Mouse (Mus musculus) spleen, embryonic (tissue): ENCODE results near the gene Lrmda.

Source experiments
- CTCF ChIA-PET: fragments of 350-600 bp; sonication (Branson Sonifier 250); formaldehyde crosslinking; loops from one replicate; lab custom pipeline; 2022; lab: Charles Lee

The Lrmda gene

GRCm38 (mm10) chr14:22509747-22510530, 490.4 kb downstream of the Lrmda start:
- CTCF ChIA-PET = no interaction called here

- CTCF ChIA-PET = no interaction called here
These were observed 490.9 kb downstream of the Lrmda start for GRCm38 (mm10) chr14:22510531-22510785.

GRCm38 (mm10) chr14:22514362-22515084, 495.0 kb downstream of the Lrmda start:
- CTCF ChIA-PET = no interaction called here

- CTCF ChIA-PET = no interaction called here
These were observed 511.2 kb downstream of the Lrmda start for GRCm38 (mm10) chr14:22530706-22531105.

GRCm38 (mm10) chr14:22533501-22533900, 514.0 kb downstream of the Lrmda start:
- CTCF ChIA-PET = no interaction called here

- CTCF ChIA-PET = no interaction called here
These were observed 526.6 kb downstream of the Lrmda start for GRCm38 (mm10) chr14:22545887-22546675.

GRCm38 (mm10) chr14:22546676-22546984, 527.1 kb downstream of the Lrmda start:
- CTCF ChIA-PET = no interaction called here

- CTCF ChIA-PET = no interaction called here
These were observed 528.8 kb downstream of the Lrmda start for GRCm38 (mm10) chr14:22548286-22548685.

- CTCF ChIA-PET = no interaction called here
These were observed 529.7 kb downstream of the Lrmda start for GRCm38 (mm10) chr14:22549166-22549565.

- CTCF ChIA-PET = no interaction called here
These were observed 532.8 kb downstream of the Lrmda start for GRCm38 (mm10) chr14:22552358-22552757.

GRCm38 (mm10) chr14:22552841-22553240, 533.3 kb downstream of the Lrmda start:
- CTCF ChIA-PET = no interaction called here

GRCm38 (mm10) chr14:22553717-22554116, 534.2 kb downstream of the Lrmda start:
- CTCF ChIA-PET = no interaction called here

GRCm38 (mm10) chr14:22572486-22572885, 553.0 kb downstream of the Lrmda start:
- CTCF ChIA-PET = no interaction called here

GRCm38 (mm10) chr14:22573585-22573984, 554.1 kb downstream of the Lrmda start:
- CTCF ChIA-PET = no interaction called here

- CTCF ChIA-PET = no interaction called here
These were observed 554.5 kb downstream of the Lrmda start for GRCm38 (mm10) chr14:22574006-22574405.

- CTCF ChIA-PET = interaction anchor here (0.7 kb wide), 1 partner anchor 12 kb away, joined by 34 read pairs; no protein-coding TSS in a partner anchor
These were observed 556.9 kb downstream of the Lrmda start for GRCm38 (mm10) chr14:22576441-22576840.

- CTCF ChIA-PET = no interaction called here
These were observed 558.0 kb downstream of the Lrmda start for GRCm38 (mm10) chr14:22577411-22578037.

- CTCF ChIA-PET = no interaction called here
These were observed 558.7 kb downstream of the Lrmda start for GRCm38 (mm10) chr14:22578224-22578623.

- CTCF ChIA-PET = no interaction called here
These were observed 559.5 kb downstream of the Lrmda start for GRCm38 (mm10) chr14:22578986-22579385.

- CTCF ChIA-PET = interaction anchor here (0.5 kb wide), 1 partner anchor 55 kb away, joined by 4 read pairs; no protein-coding TSS in a partner anchor
These were observed 562.6 kb downstream of the Lrmda start for GRCm38 (mm10) chr14:22582065-22582464.

- CTCF ChIA-PET = no interaction called here
These were observed 566.8 kb downstream of the Lrmda start for GRCm38 (mm10) chr14:22586281-22586680.

- CTCF ChIA-PET = no interaction called here
These were observed 567.3 kb downstream of the Lrmda start for GRCm38 (mm10) chr14:22586796-22587195.
